Mouse (Mus musculus) retina, adult 2 months (tissue): ENCODE measurements around the gene D5Ertd579e.
A peak's percentile ranks its signal among the peaks of the same experiment; 100 is the strongest.
"Not testable (repeated sequence)": the region's sequence is repeated elsewhere in the genome, so short reads cannot be mapped to it uniquely, and the experiment has no call there.

Experiments
- DNase-seq: peaks from one replicate; pipeline ENCODE4 v3.0.0-alpha.2; 2012; ENCODE audit warnings: low read depth, low spot score

The D5Ertd579e gene

DNA sequence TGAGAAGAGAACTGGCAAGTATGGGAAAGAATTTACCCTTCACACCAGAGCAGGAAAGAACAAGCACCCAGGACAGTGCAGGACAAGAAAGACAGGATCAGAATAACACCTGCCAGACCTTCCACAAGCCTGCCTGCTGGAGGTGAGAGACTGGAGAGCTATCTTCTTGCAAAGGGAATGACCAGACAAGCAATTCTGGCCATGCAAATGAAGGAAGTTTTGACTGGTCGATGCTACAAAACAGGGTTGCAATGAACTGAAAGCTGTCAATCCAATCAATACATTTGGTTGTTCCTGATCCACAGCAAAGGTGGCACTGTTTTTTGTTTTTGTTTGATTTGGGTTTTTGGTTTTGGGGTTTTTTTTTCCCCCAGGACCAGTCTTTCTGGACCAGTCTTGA lies 12.2 kb downstream of the D5Ertd579e start:
- DNase-seq = no peak

DNA sequence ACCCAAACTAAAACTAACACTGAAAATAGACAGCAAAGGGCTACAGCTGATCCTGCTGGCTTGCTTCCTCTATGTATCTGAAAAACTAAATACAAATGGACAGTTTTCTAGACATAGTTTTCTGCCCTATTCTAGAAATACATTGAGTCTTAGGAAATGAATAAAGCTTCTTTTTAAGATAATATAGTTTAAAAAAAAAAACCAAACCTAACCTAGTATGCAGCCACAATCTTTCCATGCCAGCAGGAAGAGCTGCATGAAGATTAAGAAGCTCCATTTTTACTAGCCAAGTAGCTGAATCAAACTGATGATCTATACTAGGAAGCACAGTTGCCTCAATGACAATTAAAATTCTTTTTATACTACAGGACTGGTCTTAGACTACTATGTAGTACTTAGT lies 14.6 kb downstream of the D5Ertd579e start:
- DNase-seq = no peak

DNA sequence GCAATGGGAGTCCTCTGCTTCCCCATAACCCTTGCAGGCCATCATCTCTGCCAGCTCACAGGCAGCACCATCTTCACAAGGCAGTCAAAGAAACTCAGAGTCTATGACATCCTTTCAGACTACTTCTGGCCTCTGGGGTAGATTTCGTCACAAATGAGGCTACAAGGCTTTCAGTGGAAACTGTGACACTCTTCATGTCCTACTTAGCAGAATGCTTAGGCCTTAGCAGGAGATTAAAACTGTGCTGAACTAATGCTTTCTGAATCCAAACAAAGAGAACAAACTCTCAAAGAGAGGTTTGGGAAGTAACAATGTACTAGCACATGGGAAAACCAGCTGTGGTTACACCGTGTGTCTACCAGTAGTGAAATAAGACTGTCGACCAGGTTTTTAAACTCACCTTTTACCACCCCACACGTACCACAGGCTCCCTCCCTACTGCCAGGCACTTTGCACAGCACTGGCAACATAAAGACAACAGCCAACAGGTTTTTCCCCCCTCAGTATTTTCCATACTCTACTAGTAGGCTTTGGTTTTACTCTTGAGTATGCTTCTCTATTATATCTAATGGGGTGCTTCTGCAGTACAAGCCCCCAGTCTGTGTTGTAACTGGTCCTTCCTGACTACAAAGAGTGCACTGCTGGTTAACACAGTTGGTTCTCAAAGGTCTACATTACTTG lies 15.8 kb downstream of the D5Ertd579e start:
- DNase-seq = peak; percentile 13

DNA sequence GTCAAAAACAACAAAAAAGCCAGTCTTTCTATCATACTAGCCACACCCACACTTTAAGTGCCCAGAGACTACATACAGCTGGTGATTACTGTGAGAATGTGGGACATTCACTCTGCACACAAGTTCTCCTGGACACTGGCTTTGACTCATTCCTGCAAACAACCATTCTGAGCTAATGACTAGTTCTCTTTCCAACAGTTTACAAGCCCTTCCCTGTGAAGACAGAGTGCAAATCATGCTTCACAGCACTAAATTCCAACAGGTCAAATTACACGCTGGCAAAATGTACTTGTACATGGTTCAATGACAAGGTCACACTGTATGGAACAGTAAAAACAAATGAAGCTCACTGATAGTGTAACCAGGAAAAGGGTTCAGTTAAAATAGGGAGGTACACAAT lies 17.0 kb downstream of the D5Ertd579e start:
- DNase-seq = no peak

DNA sequence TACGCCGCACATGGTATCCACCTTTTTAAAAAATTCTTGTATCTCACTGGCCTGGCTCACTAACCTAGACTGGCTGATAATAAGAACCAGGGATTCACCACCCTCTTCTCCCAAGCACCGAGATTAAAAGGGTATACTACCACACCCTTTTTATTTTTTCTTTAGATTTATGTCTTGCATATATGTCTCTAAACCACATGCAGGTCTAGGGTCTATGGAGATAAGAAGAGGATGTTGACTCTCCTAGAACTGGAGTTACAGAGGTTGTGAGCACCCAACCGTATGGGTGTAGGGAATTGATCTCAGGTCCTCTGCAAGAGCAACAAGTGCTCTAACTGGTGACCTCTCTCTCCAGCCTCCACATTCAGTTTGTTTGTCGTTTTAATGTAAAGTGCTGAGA lies 17.9 kb downstream of the D5Ertd579e start:
- DNase-seq = no peak

DNA sequence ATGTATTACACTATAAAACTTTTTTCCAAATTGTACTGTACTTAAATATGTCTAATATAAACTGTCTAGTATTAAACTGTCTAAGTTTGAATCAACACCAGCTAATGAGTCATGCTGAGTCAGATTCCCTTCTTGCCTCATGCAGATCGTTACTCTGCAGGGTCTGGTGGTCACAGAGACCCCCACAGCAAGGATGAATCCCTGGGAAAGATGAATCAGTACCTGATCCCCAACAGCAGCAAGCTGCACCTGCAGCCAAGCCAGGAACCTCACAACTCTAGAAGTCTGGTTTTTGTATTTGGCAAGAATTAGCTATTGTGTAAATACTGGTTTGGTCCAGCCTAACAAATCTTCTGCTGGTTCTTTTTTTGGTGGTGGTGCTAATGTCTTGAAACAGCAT lies 20.4 kb downstream of the D5Ertd579e start:
- no peak for DNase-seq

DNA sequence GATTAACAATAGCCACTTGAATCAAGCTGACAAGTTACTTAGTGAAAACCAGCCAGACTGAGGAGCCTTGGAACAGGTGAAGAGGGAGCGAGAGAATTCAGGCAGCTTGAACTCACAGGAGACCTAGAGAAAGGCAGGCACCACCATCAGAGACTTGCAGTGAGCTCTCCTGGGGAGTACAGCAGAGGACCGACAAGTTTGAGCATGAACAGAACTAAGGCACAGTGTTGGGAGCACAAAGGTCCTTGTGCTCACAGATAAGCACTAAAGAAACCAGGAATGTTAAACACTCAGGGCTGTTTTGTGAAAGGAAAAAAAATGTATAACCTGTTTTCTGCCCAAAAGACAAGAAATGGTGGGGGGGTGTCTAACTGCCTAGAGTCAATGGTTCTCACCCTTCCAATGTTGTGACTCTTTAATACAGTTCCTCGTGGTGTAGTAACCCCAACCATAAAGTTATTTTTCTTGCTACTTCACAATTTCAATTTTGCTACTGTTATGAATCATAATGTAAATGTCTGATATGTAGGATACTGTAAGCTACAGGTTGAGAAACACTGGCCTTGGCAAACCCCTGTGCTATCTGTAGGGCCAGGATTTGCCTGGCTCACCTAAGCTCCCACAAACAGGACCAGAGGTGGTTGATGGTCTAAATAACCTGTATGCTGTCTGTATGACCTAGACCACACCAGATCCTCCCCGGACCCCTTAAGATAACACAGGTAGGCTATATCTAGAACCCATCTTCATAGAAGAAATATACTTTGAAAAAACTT lies 21.0 kb downstream of the D5Ertd579e start:
- DNase-seq = no peak

DNA sequence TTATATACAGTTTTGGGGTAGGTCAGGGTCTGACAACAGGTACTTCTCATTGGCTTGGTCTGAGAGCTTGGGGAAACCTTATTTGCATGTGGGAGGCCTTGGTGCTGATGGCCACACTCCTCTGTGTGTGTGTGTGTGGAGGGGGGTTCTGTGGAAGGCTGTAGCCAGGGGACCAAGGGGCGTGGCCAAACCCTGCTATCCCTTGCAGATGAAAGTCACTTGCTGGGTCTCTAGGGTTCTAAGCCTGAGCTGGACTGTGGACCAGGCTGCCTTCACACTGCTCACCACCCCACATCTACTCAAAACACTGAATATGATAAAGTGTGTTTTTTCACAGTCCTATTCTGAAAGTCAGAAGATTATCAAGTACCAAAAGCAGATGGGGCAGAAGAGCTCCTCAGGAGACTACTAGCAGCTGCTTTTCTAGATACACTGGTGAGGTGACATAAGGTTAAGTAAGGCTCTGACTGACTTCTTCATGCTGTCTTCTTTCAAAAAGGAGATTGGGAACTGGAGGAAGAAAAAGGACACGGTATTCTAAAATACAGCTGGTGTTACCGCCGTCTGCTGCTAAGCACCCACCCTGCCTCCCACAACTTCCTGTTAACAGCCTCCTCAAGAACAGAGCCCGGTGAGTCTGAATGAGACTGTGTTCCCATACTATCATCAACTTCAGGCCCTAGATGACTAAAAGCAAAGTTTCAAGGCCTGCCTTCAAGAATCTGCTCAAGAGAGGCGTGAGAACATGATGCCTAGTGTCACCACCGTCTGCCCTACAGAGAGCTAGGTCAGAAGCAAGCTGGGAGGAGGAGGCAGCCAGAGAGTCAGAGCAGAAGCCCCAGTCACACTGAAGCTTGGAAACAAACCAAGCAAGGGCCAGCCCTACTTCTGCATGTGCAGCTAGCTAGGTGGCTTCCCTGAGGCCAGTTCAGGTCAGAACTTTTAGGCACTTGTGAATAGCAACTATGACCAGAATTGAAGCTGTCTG lies 26.5 kb downstream of the D5Ertd579e start:
- no peak for DNase-seq

DNA sequence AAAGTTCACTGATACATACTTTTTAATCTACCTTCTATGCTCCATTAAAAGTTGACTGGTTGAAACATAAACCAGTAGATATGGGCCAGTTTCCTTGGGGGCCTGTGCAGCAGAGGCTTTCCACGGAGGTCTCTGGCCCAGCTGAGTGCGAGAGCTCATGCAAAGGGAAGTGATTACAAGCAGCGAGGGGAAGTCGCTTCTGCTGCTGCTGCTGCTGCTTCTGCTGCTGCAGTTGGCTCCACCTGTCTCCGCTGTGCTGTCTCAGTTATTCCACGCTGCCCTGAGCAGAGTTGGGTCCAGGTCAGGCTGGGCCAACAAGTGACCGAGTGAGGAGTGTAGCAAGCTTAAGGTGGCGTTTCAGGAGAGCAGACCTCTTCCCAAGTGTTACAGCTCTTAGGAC lies 27.3 kb downstream of the D5Ertd579e start:
- DNase-seq = no peak

DNA sequence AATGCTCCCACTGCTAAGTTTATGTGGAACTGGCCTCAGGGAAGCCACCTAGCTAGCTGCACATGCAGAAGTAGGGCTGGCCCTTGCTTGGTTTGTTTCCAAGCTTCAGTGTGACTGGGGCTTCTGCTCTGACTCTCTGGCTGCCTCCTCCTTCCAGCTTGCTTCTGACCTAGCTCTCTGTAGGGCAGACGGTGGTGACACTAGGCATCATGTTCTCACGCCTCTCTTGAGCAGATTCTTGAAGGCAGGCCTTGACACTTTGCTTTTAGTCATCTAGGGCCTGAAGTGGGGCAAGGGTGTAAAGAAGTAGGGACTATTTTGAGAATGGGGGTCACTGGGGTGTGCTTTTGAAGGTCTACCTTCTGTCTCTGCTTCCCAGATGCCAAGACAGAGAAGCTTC lies 27.8 kb downstream of the D5Ertd579e start:
- DNase-seq = not testable (repeated sequence)

DNA sequence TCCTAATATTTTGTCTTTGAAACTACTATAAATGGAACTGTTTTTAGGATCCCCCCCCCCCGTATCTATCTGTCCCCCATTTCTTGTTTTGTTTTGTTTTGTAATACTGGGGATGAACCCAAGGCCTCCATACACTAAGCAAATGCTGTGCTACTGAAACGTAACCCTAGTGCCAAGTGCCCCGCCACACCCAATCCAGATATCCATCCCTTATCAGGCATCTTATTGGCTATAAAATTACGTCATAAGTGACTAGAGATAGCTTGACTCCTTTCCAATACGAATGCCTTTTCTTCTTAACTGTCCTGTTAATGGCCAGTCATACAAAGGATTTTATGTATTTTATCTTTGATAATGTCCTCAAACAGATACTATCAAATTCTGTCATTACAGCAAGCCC lies 28.7 kb downstream of the D5Ertd579e start:
- DNase-seq = no peak

DNA sequence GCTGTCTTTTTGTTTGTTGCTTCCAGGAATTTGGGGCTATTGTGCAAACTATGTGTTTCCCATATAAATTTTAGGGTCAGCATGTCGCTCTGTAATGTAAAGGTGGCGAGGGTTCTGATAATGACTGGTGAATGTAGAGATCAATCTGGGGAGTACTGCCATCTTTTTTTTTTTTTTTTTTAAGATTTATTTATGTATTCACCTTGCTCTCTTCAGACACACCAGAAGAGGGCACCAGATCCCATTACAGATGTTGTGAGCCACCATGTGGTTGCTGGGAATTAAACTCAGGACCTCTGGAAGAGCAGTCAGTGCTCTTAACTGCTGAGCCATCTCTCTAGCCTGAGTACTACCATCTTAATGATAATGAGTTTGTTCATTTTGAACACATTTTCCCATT lies 29.1 kb downstream of the D5Ertd579e start:
- DNase-seq = not testable (repeated sequence)

DNA sequence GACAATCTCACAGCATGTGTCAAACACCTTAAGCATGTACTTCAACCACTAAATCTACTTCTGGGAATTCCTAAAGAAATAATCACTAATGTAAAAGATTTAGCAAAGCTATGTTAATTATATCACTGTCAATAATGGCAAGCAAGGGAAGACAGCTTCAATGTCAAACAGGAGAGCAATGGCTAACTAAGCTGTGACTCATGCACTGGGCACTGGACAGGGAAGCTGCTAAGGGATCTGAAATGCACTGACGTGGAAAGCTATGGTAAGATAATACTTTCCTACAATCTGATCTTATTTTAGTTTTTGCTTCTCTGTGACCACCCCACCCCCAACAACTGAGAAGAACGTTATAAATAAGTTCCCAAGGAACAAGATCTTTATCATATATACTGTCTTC lies 32.5 kb downstream of the D5Ertd579e start:
- DNase-seq = no peak

DNA sequence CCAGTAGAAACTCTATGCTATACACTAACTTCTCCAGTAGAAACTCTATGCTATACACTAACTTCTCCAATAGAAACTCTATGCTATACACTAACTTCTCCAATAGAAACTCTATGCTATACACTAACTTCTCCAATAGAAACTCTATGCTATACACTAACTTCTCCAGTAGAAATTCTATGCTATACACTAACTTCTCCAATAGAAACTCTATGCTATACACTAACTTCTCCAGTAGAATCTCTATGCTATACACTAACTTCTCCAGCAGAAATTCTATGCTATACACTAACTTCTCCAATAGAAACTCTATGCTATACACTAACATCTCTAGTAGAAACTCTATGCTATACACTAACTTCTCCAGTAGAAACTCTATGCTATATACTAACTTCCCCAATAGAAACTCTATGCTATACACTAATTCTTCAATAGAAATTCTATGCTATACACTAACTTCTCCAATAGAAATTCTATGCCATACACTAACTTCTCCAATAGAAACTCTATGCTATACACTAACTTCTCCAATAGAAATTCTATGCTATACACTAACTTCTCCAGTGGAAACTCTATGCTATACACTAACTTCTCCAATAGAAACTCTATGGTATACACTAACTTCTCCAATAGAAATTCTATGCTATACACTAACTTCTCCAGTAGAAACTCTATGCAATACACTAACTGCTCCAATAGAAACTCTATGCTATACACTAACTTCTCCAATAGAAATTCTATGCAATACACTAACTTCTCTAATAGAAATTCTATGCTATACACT lies 34.7 kb downstream of the D5Ertd579e start:
- peak; percentile 46 for DNase-seq

DNA sequence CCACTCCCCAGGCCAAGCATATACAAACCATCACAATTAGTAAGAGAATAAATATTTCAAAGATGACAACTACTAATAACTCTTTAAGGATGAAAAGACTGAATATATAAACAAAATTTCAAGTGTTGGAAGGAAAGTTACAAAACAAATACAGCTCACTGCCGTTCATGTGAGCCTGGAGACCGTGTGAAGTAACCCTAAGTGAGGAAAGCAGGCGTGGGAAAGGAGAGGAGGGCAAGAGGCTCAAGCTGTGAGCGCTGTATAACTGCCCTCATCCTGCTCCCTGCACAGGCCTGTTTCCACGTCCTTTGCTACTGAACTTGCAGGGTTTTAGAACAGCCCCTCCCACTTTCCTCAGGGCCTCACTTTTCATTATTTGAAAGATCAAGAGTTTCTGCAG lies 70.2 kb downstream of the D5Ertd579e start:
- no peak for DNase-seq

DNA sequence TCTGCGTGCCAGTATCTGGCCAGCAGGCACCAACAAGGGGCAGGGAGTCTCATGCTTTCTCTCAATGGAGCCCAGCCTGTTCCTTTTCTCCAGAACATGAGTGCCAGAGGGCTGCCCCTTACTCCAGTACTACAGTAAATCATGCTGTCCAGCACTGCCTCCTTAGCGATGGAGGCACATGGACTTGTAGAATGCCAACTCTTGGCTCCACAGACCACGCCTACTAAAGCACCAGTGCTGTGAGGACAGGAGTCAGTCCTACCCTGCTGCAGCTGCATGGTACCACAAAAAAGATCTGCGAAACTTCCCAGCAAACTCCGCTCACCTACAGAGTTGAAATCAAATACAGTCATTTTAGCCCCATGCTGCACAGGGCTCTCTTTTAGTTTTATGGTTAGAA lies 72.2 kb downstream of the D5Ertd579e start:
- no peak for DNase-seq

DNA sequence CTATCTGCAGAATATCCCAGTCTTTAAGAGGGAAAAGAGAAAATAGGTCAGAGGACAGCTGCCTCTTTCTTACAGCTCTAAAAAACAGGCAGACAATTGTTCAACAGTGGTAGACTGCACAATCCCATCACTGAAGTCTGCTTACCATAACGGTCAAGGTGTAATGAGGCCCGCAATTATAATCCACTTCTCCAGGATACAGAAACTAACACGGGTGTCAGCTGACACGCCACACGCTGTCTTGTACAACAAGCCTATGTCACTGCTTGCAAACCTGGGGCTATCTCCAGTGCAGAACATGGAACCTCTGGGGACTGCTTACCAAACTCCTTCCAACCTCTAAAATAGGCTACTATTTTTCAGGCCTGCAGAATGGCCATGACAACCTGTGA lies 74.8 kb downstream of the D5Ertd579e start:
- DNase-seq = no peak

DNA sequence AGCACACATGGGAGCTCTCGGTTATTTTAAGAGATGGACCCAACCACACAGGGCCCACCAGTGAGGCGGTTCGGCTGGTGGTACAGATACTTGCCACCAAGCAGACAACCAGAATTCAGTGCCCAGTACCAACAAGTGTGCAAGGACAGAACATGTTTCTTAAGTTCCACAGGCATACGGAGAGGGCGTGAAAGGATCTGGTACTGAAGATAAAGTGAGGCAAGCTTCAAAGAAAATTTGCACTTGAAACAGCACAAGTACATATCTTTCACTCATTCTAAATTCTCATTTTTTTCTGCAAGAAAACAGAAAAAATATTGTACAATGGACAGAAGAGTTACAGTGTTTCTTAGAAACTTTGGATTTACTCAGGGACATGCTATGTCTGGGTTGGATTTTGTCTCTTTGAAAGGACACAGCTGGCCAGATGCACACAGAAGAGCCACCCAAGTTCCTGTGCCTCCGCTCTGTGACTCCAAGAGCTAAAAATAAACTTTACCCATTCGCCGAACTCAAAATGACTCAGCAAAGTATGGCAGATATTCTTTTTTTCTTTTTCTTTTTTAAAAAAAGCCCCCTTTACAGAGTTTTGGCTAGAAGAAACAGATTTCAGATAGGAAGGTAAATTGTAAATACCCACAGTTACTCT lies 75.3 kb downstream of the D5Ertd579e start:
- DNase-seq = no peak

DNA sequence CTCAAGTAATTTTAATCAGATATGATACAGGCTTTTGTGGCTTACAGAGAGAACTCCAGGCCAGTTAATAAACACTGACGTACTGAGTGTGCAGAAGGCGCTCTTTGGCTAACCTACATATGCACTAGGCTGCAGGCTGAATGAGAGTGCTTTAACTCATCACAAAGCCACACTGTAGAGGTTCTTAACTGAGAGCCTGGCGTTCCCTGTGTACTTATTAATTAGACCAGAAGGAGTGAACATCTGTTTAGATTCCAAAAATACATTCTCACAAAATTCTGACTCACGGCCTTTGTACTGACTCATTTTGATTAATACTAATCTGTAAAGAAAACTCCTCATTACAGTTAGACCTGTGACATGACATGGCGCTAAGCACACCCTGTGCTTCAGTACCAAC lies 76.9 kb downstream of the D5Ertd579e start:
- no peak for DNase-seq

DNA sequence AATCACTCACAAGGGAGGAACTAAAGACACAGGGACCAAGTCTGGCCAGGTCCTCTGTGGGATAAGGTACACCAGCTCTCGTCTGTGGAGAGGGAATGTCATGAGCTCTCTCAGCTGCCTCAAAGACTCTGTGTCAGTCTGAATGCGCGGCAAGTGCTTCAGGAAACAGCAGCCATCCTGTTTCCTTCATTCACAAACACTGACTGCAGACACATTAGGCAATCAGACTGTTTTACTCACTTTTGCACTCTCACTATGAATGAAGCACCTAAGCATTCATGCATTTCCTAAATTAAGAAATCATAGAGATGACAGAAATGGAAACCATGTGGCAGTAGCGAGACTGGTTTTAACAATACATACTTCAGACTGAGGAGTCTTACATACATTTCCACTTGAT lies 77.5 kb downstream of the D5Ertd579e start:
- DNase-seq = no peak

DNA sequence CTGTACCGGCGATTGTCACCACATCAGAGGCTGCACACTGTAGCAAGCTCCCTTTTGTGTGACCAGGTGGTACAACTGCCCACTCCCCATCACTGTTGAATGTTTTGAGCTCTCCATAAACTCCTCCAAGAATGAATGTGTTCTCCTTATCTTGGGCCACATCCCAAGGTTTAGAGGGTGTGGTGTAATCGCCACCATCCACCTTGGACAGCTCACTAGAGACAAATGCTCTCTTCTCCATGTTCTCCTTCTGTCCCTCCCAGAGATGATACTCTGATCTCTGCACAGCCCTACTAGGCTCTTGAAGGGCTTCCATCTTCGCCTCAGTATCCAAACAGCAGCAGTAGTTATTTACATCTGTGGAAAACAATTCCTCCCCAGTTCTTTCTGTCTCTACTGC lies 81.7 kb downstream of the D5Ertd579e start:
- no peak for DNase-seq
